Mouse (Mus musculus): ENCODE results near the gene Fzd5.
A peak's percentile ranks its signal among the peaks of the same experiment; 100 is the strongest.

Gene Fzd5

DNA sequence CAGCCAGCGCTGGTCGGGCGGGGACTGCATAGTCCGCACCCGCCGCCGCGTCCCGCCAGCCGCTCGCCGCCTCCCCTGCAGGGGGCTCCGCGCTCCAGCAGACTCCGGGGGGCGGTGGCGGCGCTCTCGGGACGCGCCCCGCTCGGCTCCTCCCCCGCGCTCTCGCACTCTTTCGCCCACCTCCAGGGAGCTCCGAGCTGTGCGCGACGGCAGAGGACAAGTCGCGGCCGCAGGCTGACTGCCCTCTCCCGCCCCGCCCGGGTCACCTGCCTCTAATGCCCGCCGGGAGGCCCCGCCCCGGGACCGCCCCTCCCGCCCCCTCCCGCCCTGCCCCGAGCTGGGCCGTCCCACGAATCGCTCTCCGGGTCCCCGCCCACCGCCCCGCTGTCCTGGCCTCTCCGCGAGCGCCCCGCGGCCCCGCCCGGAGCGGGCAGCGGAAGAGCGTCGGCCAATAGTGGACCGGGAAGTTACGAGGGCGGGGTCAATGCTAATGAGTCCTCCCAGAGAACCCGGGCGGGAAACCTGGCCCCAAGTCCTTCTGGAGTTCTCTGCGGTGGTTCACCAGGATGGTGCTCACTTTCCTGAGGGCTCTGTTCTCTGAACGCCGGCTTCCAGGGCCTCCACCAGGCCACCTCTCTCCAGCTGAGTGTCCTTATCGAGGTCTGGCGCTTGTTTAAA is at the start of gene Fzd5:
Fzd5 (minus strand) TSS at position 250 of the 678 bp plus-strand sequence.
- DNase-seq (ENCODE audit: low spot score) = peak; percentile 84

DNA sequence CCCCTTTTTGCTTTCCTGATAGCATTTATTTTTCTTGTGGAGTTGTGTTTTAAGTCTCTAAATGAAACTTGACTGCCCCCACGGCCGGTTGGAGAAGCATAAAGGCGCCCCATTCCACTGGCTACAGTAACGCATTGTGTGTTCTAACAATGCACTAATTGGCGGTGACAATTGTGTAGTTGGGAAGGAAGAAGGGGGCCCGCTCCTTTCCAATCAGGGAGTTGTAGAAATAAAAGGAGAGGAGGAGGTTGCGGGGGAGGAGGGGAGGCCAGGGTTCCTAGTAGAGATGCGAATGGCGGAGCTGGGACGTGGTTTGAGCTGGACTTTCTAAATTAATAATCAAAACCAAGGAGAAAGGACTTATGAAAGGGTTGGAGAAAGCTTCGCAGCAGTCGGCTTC is 42.3 kb upstream of the Fzd5 start:
- DNase-seq (ENCODE audit: low spot score) = no peak

- DNase-seq (ENCODE audit: low spot score) = no peak
Observed at GRCm38 (mm10) chr1:64779415-64779814, 41.9 kb upstream of the Fzd5 start.

DNA sequence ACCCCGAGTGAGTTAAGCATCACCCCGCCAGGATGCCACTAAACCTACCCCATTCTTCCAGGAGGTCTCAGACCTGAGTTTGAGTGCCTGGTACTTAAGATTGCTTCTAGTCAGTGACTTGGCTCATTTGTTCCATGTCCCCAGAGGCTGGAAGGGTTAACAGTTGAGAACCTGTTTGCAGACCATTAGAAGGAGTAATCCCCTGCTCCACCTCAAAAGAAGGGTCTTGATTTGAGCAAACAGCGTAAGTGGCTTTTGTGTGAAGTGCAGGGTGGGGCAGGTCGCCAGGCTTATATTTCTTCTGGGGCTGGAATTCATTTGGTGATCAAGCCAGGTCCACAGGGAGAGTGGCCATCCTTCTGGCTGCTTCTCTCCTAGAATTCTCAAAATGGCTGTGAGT is 35.8 kb upstream of the Fzd5 start:
- DNase-seq (ENCODE audit: low spot score) = no peak

DNA sequence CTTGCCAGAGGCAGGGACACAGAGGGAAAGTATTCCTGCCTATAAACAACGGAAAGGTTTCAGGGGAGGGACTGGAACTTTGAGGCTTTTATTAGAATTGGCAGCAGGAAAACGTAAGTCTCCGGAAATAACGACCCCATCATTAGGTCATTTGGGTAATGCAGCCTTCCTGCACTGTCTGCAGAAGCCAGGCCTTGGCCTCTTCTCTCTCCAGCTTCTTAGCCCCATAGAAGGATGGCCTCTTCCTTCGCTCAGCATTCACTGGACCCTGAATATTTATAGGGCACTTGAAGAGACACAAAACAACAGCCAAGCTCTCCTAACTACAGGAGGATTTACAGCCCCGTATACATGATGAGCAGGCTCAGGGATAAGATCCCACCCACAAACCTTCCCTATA is 32.6 kb upstream of the Fzd5 start:
- no peak for DNase-seq (ENCODE audit: low spot score)

DNA sequence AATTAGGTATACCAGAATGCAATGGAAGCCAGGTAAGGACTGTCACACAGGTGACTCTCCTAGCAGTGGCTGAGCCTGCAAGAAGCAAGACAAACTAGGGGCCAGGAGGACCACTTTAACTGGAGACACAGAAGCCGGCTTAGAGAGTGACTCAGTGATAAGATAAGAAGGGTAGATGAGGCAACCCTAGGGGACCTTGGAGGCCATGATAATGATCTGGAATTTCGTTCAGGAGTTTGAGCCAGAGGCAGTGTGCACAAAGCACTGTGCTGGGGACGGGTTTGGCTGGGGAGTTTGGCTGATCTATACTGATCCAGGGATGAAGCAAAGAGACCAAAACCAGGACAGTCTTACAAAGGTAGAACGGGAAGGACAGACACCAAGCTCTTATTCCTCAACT is 24.1 kb upstream of the Fzd5 start:
- no peak for DNase-seq (ENCODE audit: low spot score)

DNA sequence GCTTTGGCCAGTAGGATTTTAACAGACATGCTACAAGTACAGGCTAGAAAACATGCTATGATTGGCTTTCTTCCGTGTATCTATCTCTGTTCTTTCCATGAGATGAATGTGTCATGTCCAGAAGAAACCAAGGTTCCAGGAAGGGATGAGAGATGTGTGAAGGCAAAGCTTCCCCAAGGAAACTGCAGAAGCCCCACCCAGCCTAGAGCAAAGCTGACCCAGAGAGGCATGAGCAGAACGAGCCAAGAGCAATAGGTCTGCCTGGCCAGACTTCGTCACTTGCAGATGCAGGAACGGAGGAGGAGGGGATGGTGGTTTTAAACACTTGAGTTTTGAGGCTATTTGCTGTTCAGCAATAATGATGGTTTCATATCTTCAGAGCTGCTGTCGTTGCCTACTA is 20.2 kb upstream of the Fzd5 start:
- DNase-seq (ENCODE audit: low spot score) = no peak

- DNase-seq (ENCODE audit: low spot score) = peak; percentile 11
Observed at GRCm38 (mm10) chr1:64757254-64757653, 19.7 kb upstream of the Fzd5 start.

DNA sequence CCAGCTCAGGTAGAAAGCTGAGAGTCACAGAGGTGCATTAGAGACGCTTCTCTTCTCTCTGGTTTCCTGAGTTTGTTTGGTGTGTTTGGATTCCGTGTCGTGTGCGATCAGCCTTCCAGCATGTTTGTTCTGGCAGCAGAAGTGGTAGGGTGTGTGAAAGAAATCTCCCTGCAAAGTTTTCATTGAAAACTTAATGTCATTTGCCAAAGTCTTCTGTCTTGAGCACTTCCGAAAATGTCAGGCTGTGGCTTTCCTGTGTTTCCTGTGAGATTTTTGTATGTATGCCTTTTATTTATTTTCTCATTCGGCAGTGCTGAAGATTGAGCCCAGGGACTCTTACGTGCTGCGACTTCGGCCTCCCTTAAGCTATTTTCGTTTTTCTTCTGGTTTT is 19.1 kb upstream of the Fzd5 start:
- DNase-seq (ENCODE audit: low spot score) = no peak

GRCm38 (mm10) chr1:64755971-64756639 is 18.6 kb upstream of the Fzd5 start:
- DNase-seq (ENCODE audit: low spot score) = no peak

DNA sequence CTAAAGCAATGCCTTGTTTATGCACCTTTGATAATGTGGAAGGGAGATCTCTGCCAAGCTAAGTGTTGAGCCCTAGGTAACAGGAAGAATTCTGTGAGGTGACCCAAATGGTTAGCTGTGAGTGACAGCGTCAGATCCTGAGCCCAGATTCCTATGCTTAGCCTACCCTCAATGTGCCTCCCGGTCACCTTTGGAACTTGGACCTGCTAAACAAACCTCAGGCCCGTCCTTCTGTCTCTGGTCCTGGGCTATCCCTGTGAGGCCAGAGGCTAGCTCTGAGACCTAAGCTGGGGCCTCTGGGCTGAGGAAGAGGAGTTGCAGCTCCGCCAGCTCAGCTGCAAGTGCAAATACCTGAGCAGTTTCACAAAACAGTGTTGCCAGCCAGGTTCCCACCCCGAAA is 17.1 kb upstream of the Fzd5 start:
- no peak for DNase-seq (ENCODE audit: low spot score)

- DNase-seq (ENCODE audit: low spot score) = no peak
Observed at GRCm38 (mm10) chr1:64753668-64754067, 16.1 kb upstream of the Fzd5 start.

DNA sequence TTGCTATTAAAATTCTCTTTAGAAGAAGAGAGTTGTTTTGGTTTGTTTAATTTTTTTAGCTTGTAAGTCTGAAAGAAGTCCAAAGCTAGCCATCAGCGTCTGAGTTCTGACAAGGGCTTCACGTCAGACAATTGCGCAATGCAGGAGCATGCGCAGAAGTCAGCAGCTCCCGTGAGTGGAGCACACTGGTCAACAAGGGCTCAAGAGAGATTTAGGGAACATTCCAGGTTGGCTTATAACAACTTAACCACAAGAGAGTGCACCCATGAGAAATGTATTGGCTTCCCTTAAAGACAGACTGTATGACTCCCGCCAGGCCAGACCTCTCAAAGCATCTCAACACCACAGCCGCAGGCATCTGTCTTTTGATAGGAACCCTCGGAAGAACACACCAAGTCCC is 15.6 kb upstream of the Fzd5 start:
- DNase-seq (ENCODE audit: low spot score) = no peak

DNA sequence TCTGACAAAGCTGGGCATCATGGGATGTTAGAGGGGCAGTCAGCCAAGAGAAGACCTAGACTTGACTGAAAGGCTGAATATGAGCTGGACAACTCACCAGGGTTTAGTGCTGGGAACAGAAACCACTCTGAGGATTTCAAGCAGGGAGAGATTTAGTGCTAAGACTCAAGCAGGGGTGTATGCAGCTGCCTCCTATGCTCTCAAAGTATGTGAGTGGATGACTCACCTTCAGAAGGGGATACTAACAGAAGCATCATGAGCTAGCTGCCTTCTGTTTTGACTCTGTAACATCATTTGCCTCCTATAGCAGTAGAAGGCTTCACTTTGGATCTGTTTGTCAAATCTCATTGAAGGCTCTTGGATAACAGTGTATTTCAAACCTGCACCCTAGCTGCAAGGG is 7.1 kb upstream of the Fzd5 start:
- DNase-seq (ENCODE audit: low spot score) = no peak

DNA sequence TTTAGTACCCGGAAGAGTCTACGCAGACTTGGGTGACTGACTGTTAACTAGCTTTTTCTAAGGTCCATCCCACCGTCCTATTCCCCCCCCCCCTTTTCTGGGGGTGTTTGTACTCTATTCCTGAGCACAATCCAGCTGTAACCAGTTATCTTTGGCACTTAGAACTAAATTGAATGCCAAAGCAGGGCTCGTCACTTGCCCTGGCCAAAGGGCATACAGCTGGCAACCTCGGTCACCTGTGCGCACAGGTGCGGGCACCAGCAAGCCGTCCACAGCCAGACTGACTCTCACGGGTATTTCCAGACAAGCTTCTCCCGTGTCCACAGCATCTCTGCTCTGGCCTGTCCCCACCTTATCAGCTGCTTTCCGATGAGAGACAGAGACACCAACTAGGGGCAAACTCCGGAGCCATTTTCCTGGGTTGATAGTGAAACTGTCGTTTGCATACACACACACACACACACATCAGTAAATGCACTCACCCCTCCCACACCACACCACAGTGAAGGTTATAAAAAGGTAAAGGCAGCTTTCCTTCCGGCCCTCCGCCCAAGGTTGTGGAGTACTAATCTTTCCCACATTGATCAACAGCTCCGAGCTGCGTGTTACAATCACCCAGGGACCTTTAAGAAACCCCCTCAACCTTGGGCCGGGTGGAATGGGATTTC is 5.3 kb upstream of the Fzd5 start:
- no peak for DNase-seq (ENCODE audit: low spot score)

DNA sequence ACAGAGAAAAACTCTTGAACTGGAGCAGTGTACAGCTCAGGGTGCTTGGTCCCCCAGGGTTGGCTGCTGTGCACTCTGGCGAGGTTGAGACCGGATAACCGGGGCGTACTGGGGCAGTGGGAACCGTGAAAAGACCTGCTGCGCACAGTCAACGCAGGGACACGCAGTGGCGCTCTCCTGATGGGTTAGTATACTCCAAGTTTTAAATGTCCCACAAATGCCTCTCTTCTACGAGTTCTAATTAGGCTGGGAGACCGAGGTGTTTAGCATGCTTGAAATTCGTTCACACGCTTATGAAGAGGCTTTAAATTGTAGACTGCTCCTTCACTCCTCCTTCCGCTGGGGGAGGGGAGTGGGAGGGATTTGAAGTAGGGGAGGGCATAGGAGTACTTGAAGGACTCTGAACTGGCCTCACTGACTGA is 1.1 kb upstream of the Fzd5 start:
- DNase-seq (ENCODE audit: low spot score) = no peak

DNA sequence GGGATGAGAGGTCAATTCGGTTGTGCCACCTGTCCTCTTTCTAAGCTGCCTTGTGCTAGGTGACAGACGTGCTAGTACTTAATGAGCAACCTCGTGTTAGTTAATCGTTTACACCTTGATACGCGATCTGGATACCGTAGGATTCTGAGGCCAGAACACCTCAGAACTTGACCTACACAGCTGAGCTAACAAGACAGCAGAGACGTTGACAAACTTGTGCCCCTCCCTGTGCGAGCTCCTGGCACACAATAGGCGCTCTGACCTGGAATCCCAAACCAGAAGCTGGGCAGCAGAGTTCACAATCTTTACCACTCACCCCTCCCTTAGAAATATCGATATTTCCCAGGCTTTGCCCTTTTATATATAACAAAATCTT is 617 bp upstream of the Fzd5 start:
- no peak for DNase-seq (ENCODE audit: low spot score)

DNA sequence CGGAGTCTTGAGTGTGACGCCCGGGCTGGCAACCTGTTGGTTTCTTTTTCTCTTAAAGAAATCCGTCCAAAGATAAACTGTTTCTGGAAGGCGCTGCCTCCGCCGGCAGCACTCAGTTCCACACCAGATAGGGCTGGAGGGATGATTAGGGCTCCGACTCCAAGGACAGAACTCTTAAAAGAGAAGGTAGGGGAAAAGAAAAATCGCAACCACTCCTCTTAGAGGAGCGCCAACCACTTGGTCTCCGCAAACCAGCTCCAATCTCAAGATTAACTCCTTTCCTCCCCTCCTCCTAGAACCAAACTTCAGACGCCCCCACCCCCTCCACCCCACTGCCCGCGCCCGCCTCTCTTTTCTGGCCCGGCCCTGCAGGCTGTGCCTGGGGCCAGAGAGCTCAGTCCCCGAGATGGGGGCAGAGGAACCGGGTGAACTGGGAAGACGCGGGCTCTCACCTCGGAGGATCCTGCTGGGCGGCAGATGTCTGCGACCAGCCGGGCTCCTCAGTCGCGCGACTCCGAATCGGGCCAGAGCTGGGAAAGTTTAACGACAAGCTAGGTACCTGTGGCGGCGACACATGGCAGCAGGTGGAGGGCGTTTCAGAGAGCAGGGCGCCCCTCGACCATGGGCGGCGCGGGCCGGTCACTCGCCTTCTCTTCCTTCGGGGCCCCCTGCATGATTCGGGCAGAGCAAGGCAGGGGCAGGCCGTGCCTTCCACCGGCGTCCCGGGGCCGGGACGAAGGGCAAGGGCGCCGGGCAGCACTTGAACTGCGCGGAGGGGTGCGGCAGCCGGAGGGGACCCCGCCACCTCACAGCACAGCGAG is 660 bp downstream of the Fzd5 start:
- peak; percentile 41 for DNase-seq (ENCODE audit: low spot score)

GRCm38 (mm10) chr1:64735781-64736680 is 1.5 kb downstream of the Fzd5 start:
- DNase-seq (ENCODE audit: low spot score) = peak; percentile 35

- DNase-seq (ENCODE audit: low spot score) = no peak
Observed at GRCm38 (mm10) chr1:64734771-64735750, 2.5 kb downstream of the Fzd5 start.
